Mouse (Mus musculus) kidney, postnatal 25 days (tissue): ENCODE measurements around the gene Nsrp1.
"Not testable (repeated sequence)": the region's sequence is repeated elsewhere in the genome, so short reads cannot be mapped to it uniquely, and the experiment has no call there.

Experiments used
- DNase-seq, 2 experiments: peaks; one replicate each; pipeline ENCODE4 v3.0.0; 2021; ENCODE audit warnings: mixed read lengths in 2 of 2

The Nsrp1 gene

DNA sequence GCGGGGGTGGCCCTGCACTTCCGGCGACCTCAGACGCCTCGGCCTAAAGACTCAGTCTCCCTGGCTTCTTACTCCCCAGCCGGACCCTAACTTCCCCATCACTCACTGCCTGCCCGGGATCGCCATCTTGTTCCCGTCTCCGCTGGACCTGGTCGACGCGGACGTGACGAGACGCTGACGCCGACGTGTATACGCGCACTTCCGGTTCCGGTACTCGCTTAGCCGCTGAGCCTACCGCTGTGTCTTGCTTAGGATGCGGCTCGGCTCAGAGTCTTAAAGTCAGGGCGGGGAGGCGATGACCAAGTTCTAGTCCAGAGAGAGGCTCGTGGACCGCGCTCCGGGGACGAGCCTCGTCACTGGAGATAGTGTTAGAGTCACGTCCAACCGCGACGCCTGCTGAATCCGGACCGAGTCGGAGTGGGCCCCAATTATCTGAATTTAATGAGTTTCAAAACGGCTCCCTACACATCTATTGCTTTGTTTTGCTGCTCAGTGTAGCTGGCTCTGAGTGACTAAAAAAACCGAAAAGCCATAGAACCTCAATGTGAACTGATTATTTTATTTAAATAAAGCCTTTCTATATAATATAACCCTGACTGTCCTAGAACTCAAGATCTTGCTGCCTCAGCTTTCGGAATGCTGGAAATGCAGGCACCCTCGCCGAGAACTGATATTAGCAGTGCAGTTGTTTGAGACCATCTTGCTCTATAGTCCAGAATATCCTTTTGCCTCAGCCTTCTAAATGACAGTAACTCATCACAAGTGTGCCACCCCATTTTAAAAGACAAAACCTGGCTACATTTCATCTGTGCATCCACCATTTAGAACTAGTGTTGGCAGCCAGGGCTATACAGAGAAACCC, at the start of gene Nsrp1:
Nsrp1 (minus strand) TSS at position 163 of the 862 bp plus-strand sequence.
- peak; percentile 95 to 97 for DNase-seq

DNA sequence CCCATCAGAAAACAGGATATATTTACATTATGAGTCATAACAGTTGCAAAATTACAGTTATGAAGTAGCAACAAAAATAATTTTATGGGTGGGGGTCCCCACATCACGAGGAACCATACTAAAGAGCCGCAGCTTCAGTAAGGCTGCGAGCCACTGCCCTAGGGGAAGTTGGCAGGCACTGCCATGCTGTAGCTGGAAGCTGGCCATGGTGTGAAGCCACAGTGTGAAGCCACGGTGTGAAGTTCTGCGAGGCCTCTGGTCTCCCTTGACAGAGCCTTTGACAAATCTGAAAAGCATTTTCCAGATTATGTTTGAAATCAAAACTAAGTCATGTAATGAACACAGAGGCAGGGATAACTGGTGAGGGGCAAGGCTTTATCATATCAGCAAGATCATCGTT, 32.9 kb upstream of the Nsrp1 start:
- DNase-seq, result no peak

DNA sequence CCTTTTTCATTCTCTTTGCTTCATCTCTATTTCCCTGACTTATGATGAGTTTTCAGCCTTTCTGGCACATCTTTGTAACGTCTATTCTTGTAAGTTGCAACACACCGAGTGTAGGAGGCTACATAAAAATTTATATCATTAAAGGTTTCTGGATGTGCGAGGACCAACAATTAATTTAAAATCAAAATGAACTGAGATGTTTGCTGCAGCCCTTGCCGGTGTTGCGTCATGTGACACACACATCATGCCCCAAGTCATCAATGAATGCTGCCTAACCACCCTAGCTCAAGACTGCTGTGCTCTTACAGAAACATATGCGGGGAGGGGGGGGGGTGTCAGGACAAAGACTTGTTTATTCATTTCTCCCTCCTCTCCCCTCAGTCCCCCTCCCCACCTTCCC, 30.2 kb upstream of the Nsrp1 start:
- DNase-seq, result no peak

DNA sequence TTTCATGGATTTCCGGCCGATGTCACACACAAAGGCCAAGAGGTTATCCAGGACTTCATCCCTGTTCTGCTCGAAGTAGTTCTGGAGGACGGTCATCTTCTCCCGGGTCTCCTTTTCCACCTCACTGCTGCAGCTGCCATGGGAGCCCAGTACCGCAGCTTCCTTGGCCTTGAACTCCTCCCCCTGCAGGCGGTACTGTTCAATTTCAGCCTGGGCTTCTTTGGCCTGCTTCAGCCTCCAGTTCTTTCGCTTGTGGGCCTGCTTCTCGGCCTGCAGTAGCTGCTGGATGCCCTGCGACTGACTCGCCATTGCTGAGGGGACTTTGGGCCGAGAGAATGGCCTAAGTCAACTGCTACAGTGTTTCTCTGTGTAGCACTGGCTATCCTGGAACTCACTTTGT, 29.6 kb upstream of the Nsrp1 start:
- not testable (repeated sequence) for DNase-seq

DNA sequence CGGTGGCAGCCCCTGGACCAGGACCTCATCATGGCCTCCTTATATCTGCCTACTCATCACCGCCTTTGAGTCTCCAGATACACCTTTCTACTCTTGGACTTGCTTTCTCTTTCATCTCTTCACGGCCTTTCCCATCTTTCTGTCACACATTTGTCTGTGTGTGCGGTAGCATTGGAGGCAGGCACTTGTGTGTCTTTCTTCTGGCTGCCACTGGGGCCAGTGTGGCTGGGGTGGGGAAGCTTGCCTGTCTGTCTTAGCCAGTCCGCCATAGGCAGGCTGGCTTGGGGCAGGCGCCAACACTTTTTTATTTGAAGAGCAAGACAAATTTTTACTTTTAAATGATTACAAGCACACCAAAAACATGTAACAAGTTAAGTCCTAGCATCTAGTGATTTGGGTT, 28.7 kb upstream of the Nsrp1 start:
- no peak for DNase-seq

DNA sequence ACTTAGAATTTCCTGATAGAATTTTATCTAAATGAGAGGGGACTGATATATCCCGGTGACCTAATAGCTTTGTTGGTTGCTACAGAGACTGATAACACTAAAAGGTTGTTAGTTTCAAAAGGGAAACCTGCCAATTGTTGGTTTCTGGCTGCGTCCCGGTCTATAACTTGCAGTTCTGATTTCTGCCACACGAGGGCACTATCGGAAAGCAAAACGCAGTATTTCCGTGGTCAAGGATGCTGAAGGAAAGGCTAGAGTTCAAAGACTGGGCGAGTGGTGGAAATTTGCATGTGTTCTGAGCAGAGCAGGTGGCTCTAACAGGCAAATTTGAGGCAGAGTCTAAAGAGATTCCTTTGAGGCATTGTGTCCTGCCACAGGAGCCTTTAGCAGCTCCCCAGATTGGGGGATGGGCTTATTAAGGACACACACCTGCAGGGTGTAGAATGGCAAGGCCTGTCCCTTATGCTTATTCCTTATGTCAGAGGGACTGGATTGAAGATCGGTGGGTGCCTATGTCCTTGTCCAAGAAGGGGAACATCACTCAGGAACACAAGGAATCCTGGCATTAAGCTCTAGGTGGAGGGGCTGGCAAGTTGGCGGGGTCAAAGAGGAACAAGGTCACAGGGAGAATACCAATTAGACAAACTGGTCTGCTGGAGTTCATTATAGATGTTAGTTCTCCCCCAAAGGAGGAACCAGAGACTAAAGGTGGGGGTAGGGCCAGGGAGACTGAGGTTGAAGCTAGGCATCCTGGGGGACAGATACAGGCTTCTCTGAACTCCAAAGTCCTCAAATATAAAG, 22.1 kb upstream of the Nsrp1 start:
- peak; percentile 76 to 93 for DNase-seq

DNA sequence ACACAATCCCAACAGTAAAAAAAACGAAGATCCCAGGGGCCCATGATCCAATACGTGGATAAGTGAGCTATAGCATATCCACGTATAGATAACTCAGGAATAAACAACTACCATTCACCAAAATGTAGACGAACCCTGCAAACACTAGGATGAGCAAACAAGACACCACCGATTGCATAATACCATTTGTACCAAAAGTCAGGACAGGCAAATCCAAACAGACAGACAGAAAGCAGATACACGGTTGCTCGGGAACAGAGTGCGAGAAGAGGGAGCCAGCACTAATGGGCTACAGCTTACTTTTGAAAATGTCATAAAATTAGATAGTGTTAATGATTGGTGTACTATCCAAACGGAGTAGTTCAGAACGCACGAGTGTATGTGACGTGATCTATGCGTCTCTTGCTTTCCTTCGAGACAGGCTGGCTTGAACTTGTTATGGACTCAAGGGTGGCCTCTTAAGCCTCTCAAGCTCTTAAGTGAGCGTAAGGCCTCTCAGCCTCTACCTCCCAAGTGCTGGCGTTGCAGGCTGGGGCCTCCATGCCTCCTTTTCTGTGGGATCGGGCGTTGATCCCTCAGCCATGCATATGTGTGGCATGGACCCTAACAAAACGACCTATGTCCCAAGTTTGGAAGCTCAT, 20.2 kb upstream of the Nsrp1 start:
- DNase-seq, result no peak

DNA sequence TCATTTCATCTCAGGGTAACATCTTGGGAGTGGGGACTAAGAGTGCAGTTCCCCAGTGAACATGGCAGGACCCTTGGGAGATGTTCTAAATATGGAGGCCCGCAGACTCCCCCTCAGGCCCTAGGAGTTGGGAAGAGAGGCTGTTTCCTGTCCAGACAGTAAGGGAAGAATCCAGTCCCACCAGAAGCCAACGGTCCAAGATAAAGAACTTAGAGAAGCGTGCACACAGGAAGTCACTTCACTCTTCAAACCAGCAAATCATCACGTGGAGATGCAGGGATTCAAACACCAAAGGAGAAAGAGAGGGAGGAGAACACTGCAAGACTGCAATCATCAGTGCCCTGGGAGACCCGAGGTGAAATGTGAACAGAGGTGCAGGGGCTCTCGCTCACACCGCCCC, 18.8 kb upstream of the Nsrp1 start:
- DNase-seq, result no peak

DNA sequence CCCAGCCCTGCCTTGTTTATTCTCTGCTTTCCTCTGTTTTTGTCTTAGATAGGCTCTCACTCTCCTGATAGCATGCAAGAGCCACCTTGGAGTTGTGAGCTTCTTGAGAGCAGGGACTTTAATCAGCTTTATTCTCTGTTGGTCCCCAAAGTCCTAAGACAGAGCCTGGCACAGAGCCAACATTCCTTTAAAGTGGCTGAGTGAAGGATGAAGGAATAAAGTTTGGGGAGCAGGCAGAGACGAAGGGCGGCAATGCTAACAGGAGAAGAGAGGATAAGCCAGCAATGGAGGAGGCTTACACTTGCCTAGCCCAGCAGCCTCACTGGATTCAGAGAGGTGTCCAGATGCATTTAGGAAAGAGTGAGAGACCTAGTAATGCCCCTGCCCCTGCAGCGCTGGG, 18.3 kb upstream of the Nsrp1 start:
- DNase-seq, result peak in 1 of 2 experiments; percentile 33

DNA sequence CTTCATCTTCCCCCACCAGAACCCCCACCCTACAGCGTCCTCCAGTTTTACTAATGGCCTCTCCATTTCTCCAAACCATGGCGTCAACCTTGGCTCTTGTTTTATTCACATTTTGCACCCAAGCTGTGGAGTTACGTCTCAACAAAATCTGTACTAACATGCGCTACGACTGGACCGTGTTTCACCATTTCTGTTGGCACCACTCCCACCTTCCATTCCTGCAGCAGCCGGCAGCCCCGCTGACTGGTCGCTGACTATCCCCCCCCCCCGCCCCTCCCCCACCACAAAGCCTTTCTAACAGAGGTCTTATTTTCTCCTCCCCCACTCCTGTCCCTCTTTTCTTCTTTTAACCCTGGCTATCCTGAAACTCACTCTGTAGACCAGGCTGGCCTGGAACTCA, 17.0 kb upstream of the Nsrp1 start:
- no peak for DNase-seq

DNA sequence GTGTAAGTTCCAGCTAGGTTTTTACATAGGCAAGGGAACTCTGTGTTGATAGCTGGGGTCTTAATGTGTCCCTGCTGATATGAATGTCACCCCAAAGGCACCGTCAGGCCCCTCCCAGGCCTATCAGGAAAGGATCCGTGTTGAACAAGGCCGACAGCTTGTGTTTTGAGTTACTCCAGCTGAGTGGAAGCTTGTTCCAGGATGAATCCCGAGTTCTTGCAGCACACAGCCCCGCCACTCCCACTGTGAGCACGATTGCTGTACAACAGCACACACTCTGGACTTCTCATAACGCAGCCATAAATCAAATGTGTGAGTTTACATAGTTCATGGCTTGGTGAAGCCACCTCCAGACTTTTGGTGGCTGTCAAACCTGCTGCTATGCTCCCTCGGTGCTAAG, 15.9 kb upstream of the Nsrp1 start:
- DNase-seq, result no peak

DNA sequence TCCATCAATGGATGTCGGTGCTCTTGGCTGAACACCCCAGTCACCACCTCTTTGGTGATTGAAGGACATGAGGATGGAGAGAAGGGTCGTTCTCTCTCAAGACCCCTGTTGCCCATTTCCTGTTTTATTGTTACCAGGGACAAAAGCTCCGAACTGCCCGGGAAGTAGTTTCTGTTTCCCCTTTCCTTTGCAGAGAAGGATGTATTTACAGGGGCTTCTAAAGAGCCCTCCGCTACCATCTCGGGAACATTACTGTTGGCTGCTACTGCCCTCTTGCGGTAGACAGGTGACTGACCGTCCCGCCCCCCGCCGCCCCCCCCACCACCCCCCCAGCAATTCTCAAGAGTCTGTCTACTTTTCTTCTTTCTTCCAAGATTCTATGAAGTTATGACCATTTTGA, 15.0 kb upstream of the Nsrp1 start:
- DNase-seq, result peak in 1 of 2 experiments; percentile 63

DNA sequence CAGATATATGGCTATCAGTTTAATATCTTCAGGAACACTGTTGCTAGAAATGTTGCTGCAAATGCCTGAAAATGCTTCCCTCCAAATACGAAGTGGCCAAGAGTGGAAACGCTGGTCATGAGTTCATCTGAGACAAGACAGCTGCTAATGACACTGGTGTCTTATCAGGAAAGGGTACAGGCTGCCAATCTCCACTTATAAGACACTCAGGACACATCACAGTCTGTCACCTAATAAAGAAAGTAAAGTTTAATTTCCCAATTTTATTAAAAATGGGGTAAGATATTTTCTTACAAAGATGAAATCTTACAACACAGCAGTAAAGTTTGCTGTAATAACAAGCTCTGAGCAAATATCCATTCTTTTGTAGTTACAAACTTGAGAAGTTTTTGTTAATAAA, 10.9 kb upstream of the Nsrp1 start:
- no peak for DNase-seq

DNA sequence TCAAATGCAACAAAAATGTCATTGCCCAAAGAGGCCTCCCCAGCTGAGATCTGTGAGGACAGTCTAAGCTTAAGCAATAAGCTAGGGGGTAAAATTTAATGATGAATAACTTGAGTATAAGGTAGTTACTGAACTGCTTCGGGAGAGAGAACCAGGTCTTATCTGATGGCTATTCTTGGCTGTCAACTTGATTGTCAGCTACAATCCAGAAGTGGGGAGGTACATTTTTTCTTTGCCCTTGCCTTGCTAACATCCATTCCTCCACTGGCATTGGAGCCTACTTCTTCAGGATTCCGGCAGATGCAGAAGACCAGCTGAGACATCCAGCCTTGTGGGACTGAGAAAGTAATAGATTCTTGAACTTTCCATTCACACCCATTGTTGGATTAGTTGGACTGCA, 8.8 kb upstream of the Nsrp1 start:
- DNase-seq, result no peak

DNA sequence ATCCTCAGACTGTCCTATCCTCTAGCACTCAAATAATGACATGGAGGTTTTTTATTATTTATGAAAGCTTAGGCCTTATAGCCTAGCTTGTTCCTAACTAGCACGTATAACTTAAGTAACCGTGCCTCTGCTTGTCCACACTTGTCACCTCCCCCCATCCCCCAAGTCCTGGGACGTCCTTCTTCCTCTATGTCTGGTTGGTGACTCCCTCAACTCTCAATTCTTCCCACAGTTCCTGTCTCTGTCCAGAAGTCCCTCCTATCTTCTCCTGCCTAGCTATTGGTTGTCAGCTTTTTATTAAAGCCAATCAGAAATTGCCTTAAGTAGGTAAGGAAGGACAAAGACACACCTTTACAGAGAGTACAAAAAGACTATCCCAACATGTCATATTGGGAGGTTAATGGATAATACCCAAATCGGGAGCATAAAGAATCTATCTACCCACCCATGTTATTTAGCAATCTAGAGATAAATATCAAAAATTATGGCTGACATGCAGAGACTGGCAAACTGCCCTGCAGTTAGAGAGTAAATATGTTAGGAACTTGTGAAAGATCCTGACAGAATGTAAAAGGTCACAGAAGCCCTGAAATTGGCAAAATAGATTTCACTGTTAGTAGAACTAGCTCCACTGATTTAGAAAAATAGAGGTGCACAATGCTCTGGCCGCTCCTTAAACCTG, 5.9 kb upstream of the Nsrp1 start:
- no peak for DNase-seq

DNA sequence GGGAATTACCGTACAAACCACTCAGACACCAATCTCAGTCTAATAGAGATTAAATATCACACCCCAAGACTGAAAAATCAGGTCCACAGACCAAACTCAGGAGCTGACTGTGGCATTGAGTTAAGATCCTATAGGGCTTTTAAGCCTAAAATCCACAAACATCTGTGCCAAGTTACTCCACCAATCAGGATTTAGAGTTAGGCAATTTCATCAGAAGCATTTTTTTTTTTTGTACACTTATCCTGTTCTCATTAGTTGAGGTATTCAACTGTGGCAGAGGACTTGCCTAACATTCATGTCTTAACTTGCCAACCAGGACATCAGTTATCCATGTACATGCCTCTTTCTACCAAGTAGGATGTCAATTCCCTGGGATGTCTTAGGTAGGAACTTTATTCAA, 1.1 kb upstream of the Nsrp1 start:
- DNase-seq, result no peak

DNA sequence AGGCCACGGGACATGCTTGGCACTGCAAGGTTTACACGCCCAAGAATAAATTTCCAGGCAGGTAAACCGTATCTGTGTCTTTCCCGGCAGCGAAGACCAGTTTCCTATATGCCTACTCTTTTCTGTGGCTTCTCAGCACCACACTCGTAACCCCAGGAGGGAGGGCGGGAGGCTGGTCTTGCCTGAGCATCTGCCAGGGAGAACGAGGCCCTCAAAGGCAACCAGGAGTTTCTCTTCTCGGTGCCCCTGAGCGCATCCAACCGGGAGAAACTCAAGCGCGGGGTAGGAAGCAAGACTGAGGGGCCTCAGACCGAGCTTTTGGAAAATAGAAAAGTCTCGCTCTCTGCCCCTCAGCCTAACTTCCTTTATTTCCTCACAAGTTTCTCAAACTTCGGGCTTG, 443 bp downstream of the Nsrp1 start:
- no peak for DNase-seq

DNA sequence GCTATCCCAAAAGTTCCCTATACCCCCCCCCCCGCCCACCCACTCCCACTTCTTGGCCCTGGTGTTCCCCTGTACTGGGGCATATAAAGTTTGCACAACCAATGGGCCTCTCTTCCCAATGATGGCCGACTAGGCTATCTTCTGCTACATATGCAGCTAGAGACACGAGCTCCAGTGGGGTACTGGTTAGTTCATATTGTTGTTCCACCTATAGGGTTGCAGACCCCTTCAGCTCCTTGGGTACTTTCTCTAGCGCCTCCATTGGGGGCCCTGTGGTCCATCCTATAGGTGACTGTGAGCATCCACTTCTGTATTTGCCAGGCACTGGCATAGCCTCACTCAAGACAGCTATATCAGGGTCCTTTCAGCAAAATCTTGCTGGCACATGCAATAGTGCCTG, 904 bp downstream of the Nsrp1 start:
- not testable (repeated sequence) for DNase-seq

DNA sequence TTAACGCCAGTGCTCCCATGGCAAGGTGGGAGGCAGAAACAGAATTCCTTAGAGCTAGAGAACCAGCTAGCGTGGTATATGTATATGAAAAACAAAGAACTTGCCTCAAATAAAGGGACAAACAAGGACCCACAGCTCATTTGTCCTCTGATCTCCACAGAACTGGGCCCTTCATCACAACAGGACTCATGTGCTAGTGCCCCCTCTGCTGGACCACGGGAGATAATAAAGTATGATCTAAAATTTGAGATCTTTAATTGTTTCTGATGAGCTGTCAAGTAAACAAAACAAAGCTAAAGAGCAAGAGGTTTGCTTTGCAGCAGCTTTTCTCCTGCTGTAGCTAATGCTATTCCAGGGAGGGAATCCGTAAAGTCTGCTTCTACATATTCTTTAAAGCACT, 7.5 kb downstream of the Nsrp1 start:
- DNase-seq, result peak in 1 of 2 experiments; percentile 45

DNA sequence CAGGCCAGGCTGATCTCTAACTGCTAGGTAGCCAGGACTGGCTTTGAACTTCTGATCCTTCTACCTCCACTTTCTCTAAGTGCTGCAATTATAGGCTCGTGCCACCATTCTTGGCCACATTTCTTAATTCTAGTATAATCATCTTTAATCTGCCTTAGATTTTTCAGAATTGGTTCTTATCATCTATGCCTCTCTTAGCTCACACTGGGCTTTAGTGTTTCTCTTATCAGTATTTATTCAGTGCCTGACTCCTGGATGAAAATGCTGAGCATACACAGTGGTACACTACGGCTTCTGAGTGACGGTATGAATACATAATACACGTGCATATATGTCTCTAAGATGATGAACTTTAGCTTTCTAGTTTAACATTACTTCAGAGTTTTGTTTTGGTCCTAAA, 9.4 kb downstream of the Nsrp1 start:
- DNase-seq, result no peak

DNA sequence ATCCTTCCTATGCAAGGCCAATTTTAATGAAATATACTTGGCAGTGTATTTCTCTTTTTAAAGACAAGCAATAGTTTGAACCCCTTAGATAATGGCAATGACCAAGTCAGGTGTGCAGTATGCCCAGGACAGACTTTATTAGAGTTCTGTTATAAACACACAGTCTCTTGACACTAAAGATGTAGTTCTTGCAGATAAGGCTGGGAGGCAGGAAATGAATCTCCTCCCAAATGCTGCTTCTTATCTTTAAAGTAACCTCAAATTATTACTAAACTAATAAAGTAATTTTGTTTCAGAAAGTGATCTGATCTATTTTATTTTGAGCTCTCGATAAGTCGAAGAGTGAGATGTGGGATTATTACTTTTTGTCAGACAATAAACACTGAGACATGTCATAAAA, 14.8 kb downstream of the Nsrp1 start:
- DNase-seq, result no peak

DNA sequence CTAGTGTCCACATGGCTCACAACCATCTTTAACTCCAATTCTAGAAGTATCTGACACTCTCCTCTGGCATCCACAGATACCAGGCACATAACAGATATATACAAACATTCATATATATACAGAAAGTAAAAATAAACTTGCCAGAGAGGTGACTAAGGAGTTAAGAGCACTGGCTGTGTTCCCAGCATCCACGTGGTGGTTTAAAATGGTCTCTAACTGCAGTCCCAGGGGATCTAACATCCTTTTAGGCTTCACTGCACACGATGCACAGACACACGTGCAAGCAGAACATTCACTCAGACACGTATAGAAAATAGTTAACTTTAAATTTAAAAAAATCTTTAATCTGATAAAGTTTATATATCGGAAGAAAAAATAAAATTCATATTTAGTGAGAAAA, 16.3 kb downstream of the Nsrp1 start:
- DNase-seq, result peak in 1 of 2 experiments; percentile 13

DNA sequence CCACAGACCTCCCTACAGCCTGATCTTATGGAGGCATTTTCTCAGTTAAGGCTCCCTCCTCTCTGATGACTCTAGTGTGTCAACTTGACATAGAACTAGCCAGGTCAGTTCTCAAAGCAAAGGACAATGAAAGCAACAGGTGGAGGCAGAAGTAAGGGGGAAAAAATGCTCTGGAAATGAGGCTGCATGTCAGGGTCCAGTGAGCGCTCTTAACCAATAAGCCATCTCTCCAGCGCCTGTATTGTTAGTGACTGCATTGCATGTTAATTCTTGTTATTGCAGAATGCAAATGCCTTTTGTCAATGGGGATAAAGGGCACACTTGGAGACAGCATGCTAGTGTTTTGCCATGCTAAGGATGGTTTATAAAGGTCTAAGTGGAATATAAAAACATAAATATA, 35.4 kb downstream of the Nsrp1 start:
- no peak for DNase-seq
